Mouse (Mus musculus) forebrain, embryonic 15.5 days (tissue): ENCODE measurements around the gene Zfp653. TPM values are rescaled to one million over a fixed set of nuclear protein-coding genes. Genes with fewer than 3 reads are reported as not detected.

ENCODE experiments used
- ATAC-seq: fragments of 200-750 bp; cut with Nextera tagmentation; replicated peaks from 2 replicates; pipeline ENCODE4 v1.8.0; 2017; ENCODE audit warnings: mild to moderate bottlenecking, moderate TSS enrichment, moderate library complexity
- H3K27ac ChIP-seq: fragments of 300-500 bp; sonication (generic); replicated peaks from 2 replicates; pipeline ENCODE4 v1.5.1; 2015; ENCODE audit warnings: mild to moderate bottlenecking, inconsistent platforms
- H3K27me3 ChIP-seq: fragments of 300-500 bp; sonication (generic); 2 replicates; pipeline ENCODE4 v1.6.1; 2015; ENCODE audit warnings: inconsistent platforms
- H3K36me3 ChIP-seq: fragments of 300-500 bp; sonication (generic); 2 replicates; pipeline ENCODE4 v1.6.1; 2015; ENCODE audit warnings: mild to moderate bottlenecking, inconsistent platforms
- H3K4me1 ChIP-seq: fragments of 300-500 bp; sonication (generic); 2 replicates; pipeline ENCODE4 v1.6.1; 2015; ENCODE audit warnings: inconsistent platforms
- H3K4me2 ChIP-seq: fragments of 300-500 bp; sonication (generic); replicated peaks from 2 replicates; pipeline ENCODE4 v1.6.1; 2015; ENCODE audit warnings: mild to moderate bottlenecking, inconsistent platforms
- H3K4me3 ChIP-seq: fragments of 300-500 bp; sonication (generic); 2 replicates; pipeline ENCODE4 v1.5.1; 2015; ENCODE audit warnings: mild to moderate bottlenecking, inconsistent platforms
- H3K9ac ChIP-seq: fragments of 300-500 bp; sonication (generic); replicated peaks from 2 replicates; pipeline ENCODE4 v1.6.1; 2015; ENCODE audit warnings: mild to moderate bottlenecking, inconsistent platforms
- H3K9me3 ChIP-seq: fragments of 300-500 bp; sonication (generic); 2 replicates; pipeline ENCODE4 v1.6.1; 2016; ENCODE audit warnings: inconsistent platforms
- WGBS: fragments of 180-500 bp; shearing (Covaris S2); methylation state at CpG from one replicate; pipeline ENCODE4 v1.1.7; 2015; ENCODE audit warnings: mixed read lengths; 5-methylcytosine and 5-hydroxymethylcytosine counted together
- polyA plus RNA-seq: library from polyadenylated mRNA; unstranded; fragments of >200 nt; fragmentation: Nextera tagmentation; extraction: Ambion mirVana; gene quantifications from 2 replicates; pipeline ENCODE4 v1.2.1, GENCODE M21; 2015

Zfp653 gene
- polyA plus RNA-seq: 23.2 and 23.5 TPM in 2 replicates

DNA sequence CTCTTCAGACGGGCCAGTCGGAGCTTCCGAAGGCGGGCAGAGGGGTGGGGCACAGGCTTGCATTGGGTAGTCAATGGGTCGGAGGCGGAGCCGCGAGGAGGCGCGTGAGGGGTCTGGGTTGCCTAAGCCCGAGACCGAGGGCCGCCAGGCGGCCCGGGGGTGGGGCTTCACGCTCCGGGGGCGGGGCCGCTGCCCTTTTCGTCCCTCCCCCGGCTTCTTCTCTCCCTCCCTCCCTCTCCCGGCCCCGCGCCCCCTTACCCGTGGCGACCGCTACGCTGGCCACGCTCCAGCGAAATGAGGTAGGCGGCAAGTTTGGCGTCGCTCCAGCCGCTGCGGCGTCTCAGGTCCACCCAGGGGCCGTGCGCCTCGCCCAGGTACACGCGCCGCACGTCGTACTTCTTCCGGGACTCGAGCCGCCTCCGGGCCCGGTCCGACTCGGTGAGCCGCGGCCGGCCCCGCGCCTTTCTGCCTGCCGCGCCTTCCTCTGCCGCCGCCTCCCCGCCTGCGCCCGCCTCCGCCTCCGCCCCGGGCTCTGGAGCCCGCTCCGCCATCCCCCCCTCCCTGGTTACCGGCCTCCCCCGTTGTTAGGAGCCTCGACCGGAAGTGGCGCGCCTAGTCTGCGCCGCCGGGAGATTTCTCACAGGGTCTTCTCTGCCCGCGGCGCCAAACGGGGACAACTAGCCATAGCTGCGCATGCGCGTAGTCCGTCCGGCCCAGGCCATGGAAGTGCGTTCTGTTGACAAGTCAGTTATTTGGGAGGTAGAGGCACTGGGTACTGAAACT is at the start of gene Zfp653, which contains the start of gene Gm49318:
Gene Zfp653, minus strand, starts transcription at position 586 of the 783 bp plus-strand sequence.
Gene Gm49318, minus strand, starts transcription at position 469 of the 783 bp plus-strand sequence.
- Histone ChIP-seq H3K4me1 (peaks cover 21% of the 10 kb centered on the region), H3K27ac (peak within 1 kb of the TSS; percentile 98), H3K9ac (peak within 1 kb of the TSS; percentile 89), H3K9me3 (no peaks in the 10 kb centered on the region), H3K4me2 (peak within 1 kb of the TSS; percentile 60), H3K36me3 (peaks cover 30% of the 10 kb centered on the region), H3K27me3 (no peaks in the 10 kb centered on the region), H3K4me3 (peak within 1 kb of the TSS; percentile 95)
- under 1% methylated on average over 82 of the region's 87 CpGs for WGBS
- ATAC-seq: peak; percentile 97

DNA sequence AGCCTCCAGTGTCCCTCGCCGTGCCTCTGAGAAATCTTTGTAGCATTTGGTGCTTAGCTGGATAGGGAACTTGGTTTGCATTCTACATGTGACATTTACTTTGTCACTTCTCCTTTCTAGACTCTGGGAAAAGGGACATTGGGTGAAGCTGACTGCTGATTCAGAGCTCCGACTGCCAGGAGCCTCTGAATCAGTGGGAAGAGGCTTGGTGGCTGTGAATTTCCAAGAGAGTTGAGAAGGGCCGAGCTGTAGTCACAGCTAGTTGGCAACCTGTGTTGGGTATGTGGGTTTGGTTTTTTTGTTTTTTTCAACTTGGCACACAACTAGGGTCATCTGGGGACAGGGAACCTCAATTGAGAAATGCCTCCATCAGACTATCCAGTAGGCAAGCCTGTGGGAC is 48.4 kb upstream of the Zfp653 start:
- Histone ChIP-seq H3K9me3 (no peaks in the 10 kb centered on the region), H3K9ac (no peak overlapping the region), H3K36me3 (no peaks in the 10 kb centered on the region), H3K27ac (no peak overlapping the region), H3K4me3 (no peak overlapping the region), H3K27me3 (0 out of 2 replicates have a peak, but pooled peaks cover 3% of the 10 kb centered on the region), H3K4me2 (no peak overlapping the region), H3K4me1 (peaks cover 18% of the 10 kb centered on the region)
- ATAC-seq: no peak
- WGBS: 94% methylated on average over 4 of the region's 4 CpGs

DNA sequence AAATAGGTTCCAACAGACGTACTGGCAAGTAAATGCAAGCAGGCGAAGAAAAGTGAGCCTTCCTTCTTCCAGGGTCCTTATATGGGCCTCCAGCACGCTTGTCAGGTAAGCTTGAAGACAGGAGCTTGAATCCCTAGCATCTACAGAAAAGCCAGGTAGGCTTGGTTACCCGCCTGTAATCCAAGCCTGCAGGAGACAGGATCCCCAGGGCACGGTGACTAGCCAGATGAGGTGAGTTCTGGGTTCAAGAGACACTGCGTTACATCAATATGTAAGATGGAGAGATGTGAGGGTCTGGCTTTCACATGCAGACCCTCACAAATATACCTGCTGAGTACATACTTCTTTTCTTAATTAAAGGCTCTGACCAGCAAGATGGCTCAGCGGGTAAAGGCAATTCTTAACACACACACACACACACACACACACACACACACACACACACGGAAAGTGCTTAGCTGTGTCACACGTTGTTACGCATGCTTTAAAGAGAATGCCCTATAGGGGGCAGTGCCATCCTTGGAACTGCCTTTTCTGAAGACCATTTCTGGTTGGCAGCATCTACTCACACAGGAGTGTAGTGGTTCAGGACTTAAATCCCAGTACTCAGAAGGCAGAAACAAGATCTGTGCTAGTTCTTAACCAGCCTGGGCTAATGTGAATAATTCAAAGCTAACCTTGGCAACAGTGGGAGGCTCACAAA is 46.7 kb upstream of the Zfp653 start:
- peak overlapping the region; percentile 96 for H3K4me3 ChIP-seq
- no peak for ATAC-seq
- peak overlapping the region; percentile 87 for H3K4me2 ChIP-seq
- peak overlapping the region; percentile 70 for H3K9ac ChIP-seq
- 45% methylated on average over 10 of the region's 10 CpGs for WGBS
- 0 out of 2 replicates have a peak, but pooled peaks cover 3% of the 10 kb centered on the region for H3K27me3 ChIP-seq
- H3K9me3 ChIP-seq: no peaks in the 10 kb centered on the region
- peak overlapping the region; percentile 77; the same call in 1 of the 2 replicates for H3K27ac ChIP-seq
- peaks cover 18% of the 10 kb centered on the region for H3K4me1 ChIP-seq
- H3K36me3 ChIP-seq: peaks cover 6% of the 10 kb centered on the region

DNA sequence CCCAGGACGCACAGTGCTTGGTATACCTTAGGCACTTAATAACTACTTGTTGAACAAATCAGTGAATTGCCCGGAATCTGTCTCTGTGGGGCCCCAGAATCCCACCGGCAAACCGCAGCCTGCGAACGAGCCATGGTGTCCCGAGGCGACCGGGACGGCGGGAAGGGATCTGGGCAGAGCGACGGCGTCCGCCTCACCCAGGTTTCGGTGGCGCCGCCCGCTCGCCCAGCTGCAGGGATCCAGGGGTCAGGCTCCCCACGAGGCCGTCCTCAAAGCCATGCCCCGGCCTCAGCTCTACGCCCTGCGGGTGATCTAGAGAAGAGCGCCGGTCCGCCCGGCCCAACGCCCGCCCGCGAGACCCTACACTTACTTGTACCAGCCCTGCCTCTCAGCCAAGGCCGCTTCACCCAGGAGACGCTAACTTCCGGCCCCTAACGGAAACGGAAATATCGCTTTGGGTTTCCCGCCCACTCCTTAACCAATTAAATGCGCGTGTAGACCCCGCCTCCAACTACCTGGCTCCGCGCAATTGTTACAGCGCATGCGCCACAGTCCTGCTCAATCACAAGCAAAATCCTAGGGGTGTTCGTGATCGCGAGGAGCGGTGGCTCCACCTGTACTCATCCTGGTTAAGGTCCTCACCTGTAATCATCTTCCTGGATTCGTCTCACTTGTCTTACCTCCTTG is 45.7 kb upstream of the Zfp653 start, which contains the start of gene Elof1:
Gene Elof1, minus strand, starts transcription at position 433 of the 687 bp plus-strand sequence.
- Histone ChIP-seq H3K27ac (peak within 1 kb of the TSS; percentile 77), H3K27me3 (0 out of 2 replicates have a peak, but pooled peaks cover 3% of the 10 kb centered on the region), H3K4me2 (peak within 1 kb of the TSS; percentile 87), H3K4me3 (peak within 1 kb of the TSS; percentile 96), H3K9me3 (no peaks in the 10 kb centered on the region), H3K4me1 (peaks cover 18% of the 10 kb centered on the region), H3K36me3 (peaks cover 15% of the 10 kb centered on the region), H3K9ac (peak within 1 kb of the TSS; percentile 91)
- under 1% methylated on average over 51 of the region's 52 CpGs for WGBS
- ATAC-seq: peak; percentile 97

DNA sequence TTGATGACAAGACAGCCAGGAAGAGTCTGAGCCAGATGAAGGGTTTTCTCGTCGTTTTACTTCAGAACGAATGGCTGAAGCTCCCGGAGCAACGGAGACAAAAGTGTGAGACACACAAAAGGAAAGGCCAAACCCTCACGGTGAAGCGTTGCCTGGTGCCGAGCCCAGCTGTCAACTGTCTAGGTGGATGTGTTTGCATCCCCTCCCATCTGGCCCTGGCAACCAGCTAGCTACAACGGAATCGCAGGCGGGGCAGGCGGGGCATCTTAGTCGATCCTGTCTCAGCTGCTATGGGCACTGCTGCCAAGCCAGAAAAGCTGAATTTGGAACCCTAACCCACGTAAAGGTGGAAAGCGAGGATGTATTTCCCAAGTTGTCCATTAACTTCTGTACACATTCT is 44.9 kb upstream of the Zfp653 start:
- WGBS: 23% methylated on average over 15 of the region's 15 CpGs

DNA sequence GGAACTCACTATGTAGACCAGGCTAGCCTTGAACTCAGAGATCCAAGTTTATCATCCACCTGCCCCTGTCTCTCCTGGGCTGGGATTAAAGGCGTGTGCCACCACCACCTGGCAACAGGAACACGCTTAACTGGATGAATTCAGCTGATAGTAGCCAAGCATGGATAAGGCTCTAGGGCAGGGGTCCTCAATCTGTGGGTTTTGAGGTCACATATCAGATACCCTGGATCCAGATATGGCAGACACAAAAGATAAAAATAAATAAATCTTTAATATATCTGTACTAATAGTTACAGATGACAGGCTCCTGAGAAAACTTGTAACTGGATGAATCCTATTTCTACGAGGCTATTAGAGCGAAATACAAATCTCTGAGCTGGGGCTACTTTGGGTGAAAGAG is 44.5 kb upstream of the Zfp653 start:
- no peak for ATAC-seq
- Histone ChIP-seq H3K27ac (0 out of 2 replicates have a peak overlapping the region, but pooled peaks have one; percentile 28), H3K27me3 (no peaks in the 10 kb centered on the region), H3K9me3 (no peaks in the 10 kb centered on the region), H3K4me1 (peaks cover 18% of the 10 kb centered on the region), H3K36me3 (peaks cover 25% of the 10 kb centered on the region), H3K4me3 (peak overlapping the region; percentile 96), H3K9ac (peak overlapping the region; percentile 91), H3K4me2 (peak overlapping the region; percentile 87)
- 94% methylated on average over 4 of the region's 4 CpGs for WGBS

More for the DNA sequence above, 44.9 kb upstream of the Zfp653 start:
- Histone ChIP-seq H3K4me3 (peak overlapping the region; percentile 96), H3K27ac (0 out of 2 replicates have a peak overlapping the region, but pooled peaks have one; percentile 28), H3K9ac (peak overlapping the region; percentile 91), H3K27me3 (0 out of 2 replicates have a peak, but pooled peaks cover 2% of the 10 kb centered on the region), H3K4me2 (peak overlapping the region; percentile 87), H3K4me1 (peaks cover 18% of the 10 kb centered on the region), H3K9me3 (no peaks in the 10 kb centered on the region), H3K36me3 (peaks cover 22% of the 10 kb centered on the region)
- no peak for ATAC-seq

DNA sequence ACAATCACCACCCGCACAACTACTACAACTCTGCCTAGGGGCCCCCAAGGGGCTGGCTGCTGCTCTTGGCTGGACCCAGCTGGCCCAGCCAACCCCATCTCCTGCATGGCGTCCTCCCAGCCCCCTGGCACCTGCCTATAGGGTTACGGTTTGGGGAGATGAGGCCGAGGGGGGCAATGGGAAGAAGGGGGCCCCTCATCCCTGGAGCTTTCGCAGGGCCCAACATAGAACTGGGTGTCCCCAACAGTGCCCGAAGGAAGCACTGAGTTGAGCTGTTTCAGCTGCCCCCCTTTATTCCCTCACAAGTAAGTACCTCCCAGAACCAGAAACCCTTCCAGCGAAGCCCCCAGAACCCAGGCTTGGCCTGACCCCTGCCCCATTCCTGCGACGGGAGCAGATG is 37.0 kb upstream of the Zfp653 start:
- no peaks in the 10 kb centered on the region for H3K27me3 ChIP-seq
- no peaks in the 10 kb centered on the region for H3K9me3 ChIP-seq
- ATAC-seq: no peak
- 81% methylated on average over 9 of the region's 9 CpGs for WGBS
- no peak overlapping the region for H3K9ac ChIP-seq
- no peak overlapping the region for H3K4me3 ChIP-seq
- H3K36me3 ChIP-seq: peaks cover 31% of the 10 kb centered on the region
- no peak overlapping the region for H3K4me2 ChIP-seq
- H3K4me1 ChIP-seq: no peaks in the 10 kb centered on the region
- H3K27ac ChIP-seq: no peak overlapping the region

DNA sequence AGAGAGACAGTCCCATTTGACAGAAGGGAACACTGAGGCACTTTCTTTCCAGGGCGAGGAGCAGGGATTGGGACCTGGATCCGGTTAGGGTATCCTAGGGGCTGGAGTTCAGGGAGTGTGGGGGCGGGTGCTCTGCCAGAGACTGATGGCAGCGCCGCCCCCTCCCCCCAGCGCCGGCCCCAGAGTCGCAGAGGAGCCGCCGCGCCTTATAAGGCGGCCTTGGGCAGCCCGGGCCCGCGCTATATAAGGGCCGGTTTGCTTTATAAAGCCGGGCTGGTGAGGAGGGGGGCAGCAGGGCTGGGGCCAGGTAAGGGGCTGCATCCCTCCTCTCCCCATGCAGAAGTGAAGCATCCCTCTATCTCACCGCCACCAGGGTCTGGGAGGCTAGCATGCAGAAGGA is 28.7 kb upstream of the Zfp653 start:
- no peaks in the 10 kb centered on the region for H3K9me3 ChIP-seq
- H3K27me3 ChIP-seq: peaks cover 24% of the 10 kb centered on the region
- 0 out of 2 replicates have a peak, but pooled peaks cover 6% of the 10 kb centered on the region for H3K4me1 ChIP-seq
- no peaks in the 10 kb centered on the region for H3K36me3 ChIP-seq
- no peak overlapping the region for H3K4me2 ChIP-seq
- no peak overlapping the region for H3K27ac ChIP-seq
- H3K9ac ChIP-seq: no peak overlapping the region
- 5% methylated on average over 18 of the region's 18 CpGs for WGBS
- ATAC-seq: no peak
- H3K4me3 ChIP-seq: no peak overlapping the region

DNA sequence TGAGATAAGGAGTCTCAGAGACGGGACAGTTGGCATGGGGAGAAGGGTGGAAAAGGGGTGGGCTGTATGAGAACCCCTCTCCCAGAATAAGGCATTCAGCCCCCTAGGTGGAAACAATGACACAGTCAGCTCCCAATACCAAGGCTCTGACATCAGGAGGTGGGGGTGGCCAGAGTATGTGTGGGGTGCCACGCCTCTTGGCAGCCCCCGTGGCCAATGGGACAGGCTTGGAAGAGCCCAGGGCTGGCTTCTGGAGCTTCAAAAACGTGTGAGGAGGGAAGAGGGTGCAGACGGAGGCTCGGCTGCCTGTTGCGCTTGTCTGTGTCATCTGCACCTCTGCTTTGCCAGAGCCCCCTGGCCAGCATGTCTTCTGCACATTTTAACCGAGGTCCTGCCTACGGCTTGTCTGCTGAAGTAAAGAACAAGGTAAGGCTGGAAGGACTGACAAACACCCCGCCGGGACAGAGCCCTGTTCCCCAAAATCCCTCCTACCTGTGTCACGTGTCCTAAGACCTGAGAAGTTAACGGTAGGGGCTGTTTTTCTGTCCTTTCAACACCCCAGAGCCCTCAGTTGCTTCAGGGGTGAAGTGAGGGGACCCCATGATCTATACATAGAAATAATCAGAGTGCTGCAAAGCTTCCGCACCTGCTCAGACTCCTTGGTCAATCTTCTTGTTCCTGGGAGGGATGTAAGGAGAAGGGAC is 28.0 kb upstream of the Zfp653 start, which contains the start of gene Cnn1:
Gene Cnn1, plus strand, starts transcription at position 224 of the 704 bp plus-strand sequence.
- Histone ChIP-seq H3K4me3 (no peak within 1 kb of the TSS), H3K9me3 (no peaks in the 10 kb centered on the region), H3K36me3 (no peaks in the 10 kb centered on the region), H3K9ac (no peak within 1 kb of the TSS), H3K4me2 (no peak within 1 kb of the TSS), H3K4me1 (0 out of 2 replicates have a peak, but pooled peaks cover 6% of the 10 kb centered on the region), H3K27ac (no peak within 1 kb of the TSS), H3K27me3 (peaks cover 24% of the 10 kb centered on the region)
- ATAC-seq: no peak
- 6% methylated on average over 14 of the region's 14 CpGs for WGBS

DNA sequence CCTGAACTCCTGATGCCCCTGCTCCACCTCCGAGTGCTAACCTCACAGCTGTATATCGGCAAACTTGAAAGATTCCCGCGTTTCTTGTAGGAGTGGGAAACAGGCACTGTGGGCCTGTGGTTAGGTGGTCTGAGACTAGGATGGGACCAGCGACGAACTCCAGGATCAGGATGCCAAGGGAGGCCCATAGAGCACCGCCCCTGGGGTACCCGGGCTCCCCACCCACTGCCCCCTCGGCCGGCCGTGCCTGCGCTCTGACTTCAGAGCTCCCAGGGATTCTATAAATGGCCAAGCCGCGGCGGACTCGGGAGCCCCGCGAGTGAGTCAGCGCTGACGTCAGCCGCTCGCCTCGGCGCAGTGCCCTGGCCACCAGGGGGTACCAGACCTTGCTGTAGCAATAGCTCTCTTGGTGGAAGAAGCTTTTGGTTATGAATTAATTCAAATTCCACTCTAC is 24.7 kb upstream of the Zfp653 start:
- H3K9ac ChIP-seq: peak overlapping the region; percentile 49
- ATAC-seq: peak; percentile 51; the same call in 1 of the 2 replicates
- H3K4me1 ChIP-seq: 0 out of 2 replicates have a peak, but pooled peaks cover 6% of the 10 kb centered on the region
- no peaks in the 10 kb centered on the region for H3K36me3 ChIP-seq
- peak overlapping the region; percentile 38 for H3K4me3 ChIP-seq
- H3K27me3 ChIP-seq: peaks cover 22% of the 10 kb centered on the region
- H3K4me2 ChIP-seq: peak overlapping the region; percentile 66
- no peaks in the 10 kb centered on the region for H3K9me3 ChIP-seq
- H3K27ac ChIP-seq: no peak overlapping the region
- WGBS: 3% methylated on average over 24 of the region's 24 CpGs

DNA sequence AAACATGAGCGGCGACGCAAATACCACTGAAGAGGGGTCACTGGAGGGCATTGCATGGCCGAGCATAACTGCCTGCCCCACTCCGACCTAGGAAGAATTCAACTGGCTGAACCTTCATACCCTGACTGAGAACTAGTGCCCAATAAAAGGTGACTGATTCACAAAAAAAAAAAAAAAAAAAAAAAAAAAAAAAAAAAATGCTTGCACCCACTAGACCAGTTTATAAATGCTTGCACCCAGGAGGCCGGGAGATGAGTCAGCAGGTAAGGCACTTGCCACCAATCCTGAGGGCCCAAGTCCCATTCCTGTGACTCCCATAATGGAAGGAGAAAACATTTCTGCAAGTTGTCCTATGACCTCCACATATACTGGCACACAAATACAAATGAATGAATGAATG is 21.6 kb upstream of the Zfp653 start:
- WGBS: 91% methylated on average over 6 of the region's 6 CpGs
- no peak overlapping the region for H3K9ac ChIP-seq
- no peaks in the 10 kb centered on the region for H3K27me3 ChIP-seq
- no peaks in the 10 kb centered on the region for H3K9me3 ChIP-seq
- H3K36me3 ChIP-seq: no peaks in the 10 kb centered on the region
- no peak overlapping the region for H3K4me2 ChIP-seq
- 0 out of 2 replicates have a peak, but pooled peaks cover 6% of the 10 kb centered on the region for H3K4me1 ChIP-seq
- H3K4me3 ChIP-seq: no peak overlapping the region
- no peak overlapping the region for H3K27ac ChIP-seq
- ATAC-seq: no peak
